Mouse (Mus musculus): ENCODE measurements around the gene Srcin1. TPM values are rescaled to one million over a fixed set of nuclear protein-coding genes. Genes with fewer than 3 reads are reported as not detected.
A peak's percentile ranks its signal among the peaks of the same experiment; 100 is the strongest.

Gene Srcin1
- total RNA-seq, 2 experiments from 2014 or later: not detected

DNA sequence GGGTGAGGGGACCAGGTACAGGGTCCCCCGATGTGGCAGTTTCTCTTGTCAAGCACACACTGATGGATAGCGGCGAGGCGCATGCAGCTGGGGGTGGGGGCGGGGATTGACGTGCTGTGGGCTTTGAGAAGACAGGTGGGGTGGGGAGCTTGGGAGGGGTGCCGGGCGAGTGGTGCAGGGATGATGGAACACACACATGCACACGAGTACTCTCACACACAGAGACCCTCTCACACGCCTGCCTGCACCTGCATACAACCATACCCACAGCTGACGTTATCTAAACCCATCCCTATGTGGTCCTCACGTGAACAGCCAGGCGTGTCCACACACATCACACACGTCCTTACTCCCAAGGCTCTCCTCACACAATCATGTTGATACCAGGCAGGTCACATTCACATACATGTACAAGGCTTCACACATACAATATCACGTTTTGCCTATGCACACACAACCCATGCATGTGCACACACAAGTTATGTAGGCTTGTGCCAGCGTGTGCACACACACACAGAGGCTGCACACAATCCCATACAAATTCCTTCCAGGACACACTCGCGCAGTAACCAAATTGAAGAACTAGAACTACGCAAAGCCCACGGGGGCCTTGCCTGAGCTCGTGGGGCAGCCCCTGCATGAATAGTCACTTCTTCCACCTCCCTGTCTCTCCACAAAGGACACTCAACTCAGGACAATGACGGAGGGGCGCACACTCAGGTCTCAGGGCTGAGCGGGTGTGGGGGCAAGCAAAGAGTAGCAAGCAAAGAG, 66.1 kb downstream of the Srcin1 start:
- ATAC-seq (replicated peaks; ENCODE audit: poor library complexity): no peak

DNA sequence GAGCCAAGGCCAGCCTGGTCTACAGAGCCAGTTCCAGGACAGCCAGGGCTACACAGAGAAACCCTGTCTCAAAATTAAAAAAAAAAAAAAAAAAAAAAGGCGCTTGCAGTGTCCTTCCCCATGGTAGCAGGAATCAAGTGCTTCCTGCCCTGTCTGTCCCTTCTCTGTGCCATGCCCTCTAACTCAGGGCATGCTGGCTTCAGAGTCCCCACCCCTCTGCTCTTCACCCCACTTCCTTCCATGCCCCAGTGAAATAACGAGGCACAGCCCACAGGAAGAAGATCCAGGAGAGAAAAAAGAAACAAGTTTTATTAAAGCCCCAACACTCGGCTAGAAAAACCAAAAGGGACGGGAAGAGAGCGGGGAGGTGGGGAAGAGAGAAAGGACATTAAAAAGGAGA, 66.9 kb downstream of the Srcin1 start:
- ATAC-seq (replicated peaks; ENCODE audit: poor library complexity): peak; percentile 49

DNA sequence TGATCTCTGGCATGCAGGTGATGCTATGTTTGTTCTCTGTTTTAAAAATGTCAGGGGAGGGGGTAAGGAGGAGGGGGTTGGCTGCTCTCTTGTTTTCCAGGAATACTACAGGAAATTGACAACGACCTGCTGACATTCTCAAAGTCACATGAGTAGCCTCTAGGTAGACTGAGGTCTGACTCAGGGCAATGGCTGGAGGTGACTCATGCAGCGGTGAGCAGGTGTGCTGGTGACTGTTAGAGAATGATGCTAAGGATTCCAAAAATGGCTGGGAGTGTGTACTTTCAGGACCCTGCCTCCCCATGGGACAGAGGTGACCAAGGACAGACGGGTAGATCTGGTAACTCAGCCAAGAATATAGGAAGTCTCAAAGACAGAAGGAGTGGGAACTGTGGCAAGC, 67.8 kb downstream of the Srcin1 start:
- no peak for ATAC-seq (replicated peaks; ENCODE audit: poor library complexity)

DNA sequence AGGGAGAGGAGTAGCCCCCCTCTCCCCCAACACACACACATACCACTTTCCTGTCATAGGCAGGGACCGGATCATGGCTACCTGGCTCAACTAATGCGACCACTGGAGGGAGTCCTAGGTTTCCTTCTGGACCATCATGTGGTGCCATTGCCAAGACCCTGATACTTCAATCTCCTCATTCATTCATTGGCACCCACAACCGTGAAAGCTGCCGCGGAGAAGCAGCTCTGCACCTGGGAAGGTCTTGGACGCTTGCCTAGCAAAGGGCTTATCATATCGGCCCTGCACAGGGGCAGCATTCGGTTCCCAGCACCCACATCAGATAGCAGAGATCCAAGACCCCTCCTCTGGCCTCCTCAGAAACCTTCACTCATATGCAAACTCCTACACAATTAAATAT, 69.7 kb downstream of the Srcin1 start:
- ATAC-seq (replicated peaks; ENCODE audit: poor library complexity): no peak

DNA sequence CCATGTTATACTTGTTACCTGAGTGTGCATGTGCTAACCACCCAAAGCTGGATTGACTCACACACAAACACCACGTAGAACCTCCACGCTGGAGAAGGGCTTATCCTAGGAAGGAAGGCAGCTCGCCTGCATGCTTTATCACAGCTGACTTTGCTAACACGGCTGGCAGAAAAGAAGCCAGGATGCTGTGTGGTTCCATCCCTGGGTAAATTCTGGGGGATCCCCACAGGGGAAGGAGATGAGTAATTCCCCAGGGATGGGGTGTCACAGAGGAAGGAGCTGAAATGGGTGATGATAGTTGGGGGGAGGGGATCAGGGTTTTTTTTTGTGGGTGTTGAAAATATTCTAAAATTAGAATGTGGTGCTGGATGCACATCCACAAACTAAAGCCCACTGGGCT, 70.2 kb downstream of the Srcin1 start:
- ATAC-seq (replicated peaks; ENCODE audit: poor library complexity): no peak

DNA sequence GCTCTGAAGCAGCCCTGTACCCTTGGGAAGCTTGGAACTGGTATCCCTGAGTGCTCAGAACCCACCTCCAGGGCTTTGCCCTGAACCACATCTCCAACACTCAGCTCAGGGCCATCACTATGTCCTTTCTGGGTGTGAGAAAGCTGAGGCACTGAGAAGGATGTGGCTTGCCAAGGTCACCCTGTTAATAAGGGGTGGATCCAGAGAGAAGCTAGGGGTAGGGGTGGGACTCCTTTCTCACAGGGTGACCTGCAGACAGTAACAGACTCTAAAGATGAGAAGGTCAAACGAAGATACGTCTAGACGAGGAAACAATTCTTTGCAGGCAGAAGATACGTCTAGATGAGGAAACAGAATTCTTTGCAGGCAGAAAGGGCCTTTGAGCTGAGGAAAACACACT, 73.1 kb downstream of the Srcin1 start:
- ATAC-seq (replicated peaks; ENCODE audit: poor library complexity): no peak

DNA sequence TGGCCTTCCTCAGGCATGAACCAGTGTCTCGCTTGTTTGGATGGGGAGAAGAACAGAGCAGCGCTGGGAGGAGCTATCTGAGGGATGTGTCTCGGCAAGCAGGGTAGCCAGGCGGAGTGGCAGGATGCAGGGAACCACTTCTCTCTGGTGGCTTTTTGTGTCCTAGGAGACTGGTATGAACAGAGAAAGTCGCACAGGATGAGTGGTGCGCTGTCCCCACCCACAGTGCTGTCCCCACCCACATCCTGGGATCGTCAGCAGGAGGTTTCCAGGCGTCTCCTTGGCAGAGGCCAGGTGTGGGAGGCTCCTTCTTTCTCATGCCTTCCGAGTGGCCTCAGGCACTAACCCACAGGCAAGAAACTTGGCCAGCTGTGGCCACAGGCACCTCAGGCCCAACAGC, 73.6 kb downstream of the Srcin1 start:
- no peak for ATAC-seq (replicated peaks; ENCODE audit: poor library complexity)

DNA sequence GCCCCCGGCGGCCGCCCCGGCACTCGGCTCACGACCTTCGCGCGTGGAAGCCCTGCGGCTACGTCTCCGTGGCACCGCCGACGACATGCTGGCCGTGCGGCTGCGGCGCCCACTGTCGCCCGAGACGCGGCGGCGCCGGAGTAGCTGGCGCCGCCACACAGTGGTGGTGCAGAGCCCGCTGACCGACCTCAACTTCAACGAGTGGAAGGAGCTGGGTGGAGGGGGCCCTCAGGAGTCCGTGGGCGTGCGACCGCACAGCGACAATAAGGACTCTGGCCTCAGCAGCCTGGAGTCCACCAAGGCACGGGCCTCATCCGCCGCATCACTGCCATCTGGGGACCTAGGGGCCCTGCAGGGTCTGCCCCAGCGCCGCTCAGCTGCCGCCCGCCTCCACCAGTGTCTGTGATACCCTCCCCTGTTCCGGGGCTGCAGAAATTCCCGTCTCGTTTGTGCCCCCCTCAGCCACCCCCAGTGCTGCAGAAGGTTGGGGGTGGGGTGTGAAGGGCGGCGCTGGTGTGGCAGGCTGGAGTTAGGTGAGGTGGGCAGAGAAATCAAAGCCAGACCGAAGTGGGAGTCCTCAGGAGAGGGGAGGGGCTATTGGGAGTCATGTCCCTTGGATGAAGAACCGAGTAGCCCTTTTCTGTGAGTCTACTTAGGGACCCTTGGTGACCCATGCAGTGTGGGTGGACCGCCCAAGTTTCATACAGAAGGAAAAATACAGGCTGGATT, 75.1 kb downstream of the Srcin1 start:
- no peak for ATAC-seq (replicated peaks; ENCODE audit: poor library complexity)

DNA sequence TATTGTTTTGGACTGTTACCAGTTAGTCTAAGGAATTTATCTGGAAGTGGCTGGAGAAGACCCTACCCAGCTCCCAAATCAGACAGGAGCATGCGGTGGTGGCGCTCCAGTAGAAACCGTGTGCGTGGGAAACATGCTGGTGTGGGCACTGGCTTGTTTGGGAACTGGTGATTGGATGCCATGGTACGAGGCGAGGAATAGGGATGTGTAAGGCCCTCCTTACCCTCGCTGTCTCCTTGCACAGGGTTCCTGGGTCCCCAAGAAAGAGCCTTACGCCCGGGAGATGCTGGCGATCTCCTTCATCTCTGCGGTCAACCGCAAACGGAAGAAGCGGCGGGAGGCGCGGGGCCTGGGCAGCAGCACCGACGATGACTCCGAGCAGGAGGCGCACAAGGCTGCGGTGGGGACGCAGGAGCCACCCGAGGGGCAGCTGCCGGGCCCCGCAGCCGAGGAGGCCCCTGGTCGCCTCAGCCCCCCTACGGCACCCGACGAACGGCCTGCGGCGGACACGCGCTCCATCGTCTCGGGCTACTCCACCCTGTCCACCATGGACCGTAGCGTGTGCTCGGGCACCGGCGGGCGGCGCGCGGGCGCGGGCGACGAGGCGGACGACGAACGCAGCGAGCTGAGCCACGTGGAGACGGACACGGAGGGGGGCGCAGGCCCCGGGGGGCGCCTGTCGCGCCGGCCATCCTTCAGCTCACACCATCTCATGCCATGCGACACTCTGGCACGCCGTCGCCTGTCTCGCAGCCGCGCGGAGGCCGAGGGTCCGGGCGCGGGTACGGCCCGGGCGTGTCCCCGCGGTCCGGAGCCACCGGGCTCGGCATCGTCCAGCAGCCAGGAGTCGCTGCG, 75.9 kb downstream of the Srcin1 start, which contains the start of gene 4933428G20Rik:
TSS of gene 4933428G20Rik (minus strand) at position 476 of the 855 bp plus-strand sequence.
- no peak for ATAC-seq (replicated peaks; ENCODE audit: poor library complexity)

DNA sequence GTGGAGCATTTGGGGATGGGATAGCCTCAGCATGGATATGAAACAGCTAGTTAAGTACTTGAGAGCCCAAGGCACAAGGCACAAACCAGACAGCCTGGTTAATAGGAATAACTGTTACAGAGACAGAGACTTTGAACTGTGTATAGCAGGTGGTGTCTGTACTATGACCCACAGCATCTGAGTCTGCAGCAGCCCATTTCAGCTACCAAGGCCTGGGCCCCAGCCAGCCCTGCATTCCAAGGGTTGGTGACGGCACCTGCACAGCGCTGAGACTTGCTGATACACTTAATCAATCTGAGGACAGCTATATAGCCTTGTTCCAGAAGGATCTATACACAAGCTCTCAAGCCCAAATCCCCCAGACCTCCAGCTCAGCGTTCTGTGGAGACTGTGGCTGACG, 78.4 kb downstream of the Srcin1 start:
- no peak for ATAC-seq (replicated peaks; ENCODE audit: poor library complexity)

DNA sequence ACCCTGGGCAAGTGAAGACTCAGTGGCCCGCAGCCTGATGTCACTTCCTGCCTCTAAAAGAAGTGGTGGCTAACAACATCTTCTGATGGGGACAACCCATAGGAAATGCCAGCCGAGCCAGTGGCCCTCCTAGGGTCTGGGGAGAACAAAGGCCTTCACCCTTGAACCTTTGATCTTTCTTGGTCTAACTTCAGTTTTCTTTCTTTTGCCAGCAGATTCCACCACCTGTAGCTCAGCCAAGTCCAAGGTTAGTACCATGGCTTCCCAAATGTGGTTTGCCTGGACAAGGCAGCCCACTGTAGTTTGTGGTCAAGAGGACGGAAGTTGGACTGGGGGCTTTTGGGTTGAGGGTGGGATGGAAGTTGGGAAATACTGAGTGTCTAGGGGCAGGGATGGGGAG, 83.2 kb downstream of the Srcin1 start:
- ATAC-seq (replicated peaks; ENCODE audit: poor library complexity): no peak

DNA sequence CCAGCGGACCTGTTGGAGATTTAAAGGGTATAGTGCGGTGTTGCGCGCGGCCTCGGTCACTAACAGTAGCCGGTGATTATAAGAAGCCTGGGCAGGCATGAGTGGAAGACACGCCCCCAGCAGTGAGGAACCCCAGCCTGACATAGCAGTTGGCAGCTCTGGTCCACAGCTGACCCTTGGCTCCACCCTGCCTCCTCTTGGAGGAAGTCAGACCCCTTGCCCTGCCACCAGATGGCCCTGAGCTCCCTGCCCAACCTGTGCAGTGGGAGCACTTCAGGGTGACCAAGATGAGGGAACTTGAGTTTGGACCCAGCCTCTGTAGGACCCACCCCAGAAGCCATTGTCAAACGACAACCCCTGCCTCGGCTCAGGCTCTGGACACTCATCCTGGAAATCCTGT, 84.3 kb downstream of the Srcin1 start:
- ATAC-seq (replicated peaks; ENCODE audit: poor library complexity): no peak

DNA sequence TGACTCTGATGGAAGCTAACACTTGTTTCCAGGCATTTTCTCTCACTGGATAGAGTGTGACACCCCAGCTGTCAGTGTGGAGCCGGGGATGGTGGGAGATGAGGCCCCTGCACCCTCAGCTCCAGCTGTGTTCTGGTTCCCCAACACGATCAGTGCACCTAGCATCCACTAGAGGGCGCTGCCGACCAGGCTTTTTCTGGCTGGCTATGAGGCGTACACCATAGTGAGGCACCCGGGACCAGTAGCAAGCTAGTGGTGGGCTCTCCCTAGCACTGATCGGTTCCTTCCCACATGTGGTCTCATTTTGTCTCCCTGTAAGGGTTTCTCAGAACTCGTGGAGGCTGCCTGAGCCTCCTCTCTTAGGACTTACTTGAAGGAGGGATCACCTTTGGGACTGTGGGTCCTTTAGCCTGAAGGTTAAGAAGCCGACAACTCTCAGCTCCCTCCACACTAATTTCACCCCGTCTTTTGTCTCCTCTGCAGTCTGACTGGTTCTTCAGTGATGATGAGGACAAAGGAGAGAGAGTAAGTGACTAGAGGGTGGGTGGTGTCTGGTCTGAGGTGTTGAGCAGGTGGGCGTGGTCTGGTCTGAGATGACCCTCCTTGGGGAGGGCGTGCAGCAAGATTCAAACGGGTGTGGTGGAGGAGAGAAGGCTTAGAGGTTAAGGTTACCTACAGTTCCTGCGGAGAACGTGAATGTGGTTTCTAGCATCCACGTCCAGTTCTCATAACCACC, 86.2 kb downstream of the Srcin1 start:
- peak; percentile 93 for ATAC-seq (replicated peaks; ENCODE audit: poor library complexity)

DNA sequence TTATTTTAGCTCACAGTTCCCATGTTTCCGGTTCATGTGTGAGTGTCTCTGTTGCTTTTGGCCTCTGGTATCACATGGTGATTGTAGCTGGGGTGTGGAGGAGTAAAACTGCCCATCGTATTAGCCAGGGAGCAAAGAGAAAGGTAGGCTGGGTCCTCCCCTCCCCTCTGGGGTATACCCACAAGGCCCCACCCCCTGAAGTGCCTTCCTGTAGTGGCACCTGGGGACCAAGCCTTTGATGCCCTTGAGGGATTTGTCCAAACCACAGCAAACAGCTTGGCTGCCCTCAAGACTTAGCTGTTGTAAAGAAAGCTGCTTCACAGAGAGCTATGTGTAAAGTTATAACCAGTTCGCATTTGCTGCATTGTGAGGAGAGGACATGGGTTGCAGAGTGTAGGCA, 88.3 kb downstream of the Srcin1 start:
- ATAC-seq (replicated peaks; ENCODE audit: poor library complexity): no peak

DNA sequence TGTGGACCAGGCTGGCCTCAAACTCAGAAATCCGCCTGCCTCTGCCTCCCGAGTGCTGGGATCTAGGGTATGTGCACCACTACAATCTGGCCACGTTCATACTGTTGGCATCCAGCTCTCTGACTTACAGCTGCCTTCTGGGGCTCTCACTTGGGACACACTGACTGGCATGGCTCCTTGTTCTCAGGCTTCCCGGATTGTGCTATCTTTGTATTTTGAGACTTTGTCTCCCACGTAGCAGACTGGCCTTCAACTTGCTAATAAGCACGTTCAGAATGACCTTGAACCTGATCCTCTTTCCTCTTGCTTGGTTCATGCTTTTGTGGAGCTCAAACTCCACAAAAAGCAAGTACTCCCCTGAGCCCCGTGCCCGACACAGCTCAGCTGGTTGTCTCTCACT, 90.3 kb downstream of the Srcin1 start:
- no peak for ATAC-seq (replicated peaks; ENCODE audit: poor library complexity)

DNA sequence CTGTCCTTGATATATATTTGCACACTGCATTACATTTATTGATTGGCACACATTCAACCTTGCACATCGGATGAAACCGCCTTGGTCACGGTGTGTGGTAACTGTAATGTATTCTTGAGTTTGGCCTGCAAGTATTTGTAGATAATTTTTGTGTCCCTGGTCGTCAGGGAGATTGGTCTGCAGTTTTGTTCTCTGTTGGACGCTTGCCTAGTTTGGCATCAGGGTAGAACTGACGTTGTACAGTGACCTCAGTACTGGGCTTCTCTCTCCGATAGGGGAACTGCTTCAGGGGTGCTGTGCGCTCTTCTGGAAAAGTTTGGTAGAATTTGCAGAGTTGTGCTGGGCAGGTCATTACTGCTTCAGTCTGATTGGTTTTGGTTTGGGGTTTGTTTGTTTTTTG, 96.2 kb downstream of the Srcin1 start:
- ATAC-seq (replicated peaks; ENCODE audit: poor library complexity): no peak

DNA sequence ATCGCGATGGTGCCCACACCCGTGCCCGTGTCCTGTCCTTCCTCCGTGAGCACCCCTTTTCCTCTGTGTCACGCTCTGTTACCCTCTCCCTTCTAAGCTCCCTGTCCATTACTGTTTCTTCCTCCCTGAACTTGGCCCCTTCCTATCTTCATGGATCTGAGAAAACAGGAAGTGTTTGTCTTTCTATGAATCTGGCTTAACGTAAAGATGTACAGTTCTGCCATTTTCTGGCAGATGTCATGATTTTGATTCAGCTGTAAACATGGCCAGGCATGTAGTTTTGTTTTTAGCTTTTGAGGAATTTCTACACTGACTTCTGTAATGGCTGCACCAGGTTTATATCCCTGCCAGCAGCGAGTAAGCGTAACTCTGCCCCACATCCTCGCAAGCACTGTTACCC, 96.9 kb downstream of the Srcin1 start:
- ATAC-seq (replicated peaks; ENCODE audit: poor library complexity): no peak

DNA sequence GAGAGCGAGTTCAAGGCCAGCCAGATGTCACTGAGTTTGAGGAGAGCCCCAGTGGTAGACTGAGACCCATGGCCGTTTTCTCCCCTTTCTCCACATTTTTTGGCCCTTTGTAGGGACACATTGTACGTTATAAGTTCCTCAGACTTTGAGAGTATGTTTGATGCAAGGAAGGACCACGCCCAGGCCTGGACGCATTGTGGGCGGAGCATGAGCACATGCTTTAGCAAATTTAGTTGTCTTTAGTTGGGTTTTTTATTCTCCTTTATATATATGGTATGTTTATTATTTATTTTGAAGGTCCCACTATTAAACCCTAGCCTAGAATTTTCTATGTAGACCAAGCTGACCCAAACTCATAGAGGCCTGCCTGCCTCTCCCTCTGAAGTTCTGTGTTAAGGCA, 97.6 kb downstream of the Srcin1 start:
- no peak for ATAC-seq (replicated peaks; ENCODE audit: poor library complexity)

DNA sequence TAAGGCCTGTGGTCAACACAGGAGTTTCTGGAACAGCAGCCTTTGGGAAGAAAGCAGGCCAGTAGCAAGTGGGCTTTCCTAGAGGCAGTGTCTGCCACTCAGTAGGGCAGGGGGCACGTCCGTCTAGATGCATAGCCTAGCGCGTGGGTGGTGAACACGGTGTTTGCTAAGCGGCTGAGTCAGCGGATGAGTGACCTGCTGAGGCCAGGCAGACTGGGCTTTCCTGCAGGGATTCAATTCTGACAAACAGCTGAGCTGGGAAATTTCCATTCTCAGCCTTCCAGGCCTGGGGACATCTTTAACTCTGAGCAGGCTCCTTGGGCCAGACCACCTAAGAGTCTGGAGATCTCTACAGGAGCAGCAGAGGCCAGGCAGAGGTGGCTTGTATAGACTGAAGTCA, 98.6 kb downstream of the Srcin1 start:
- no peak for ATAC-seq (replicated peaks; ENCODE audit: poor library complexity)

DNA sequence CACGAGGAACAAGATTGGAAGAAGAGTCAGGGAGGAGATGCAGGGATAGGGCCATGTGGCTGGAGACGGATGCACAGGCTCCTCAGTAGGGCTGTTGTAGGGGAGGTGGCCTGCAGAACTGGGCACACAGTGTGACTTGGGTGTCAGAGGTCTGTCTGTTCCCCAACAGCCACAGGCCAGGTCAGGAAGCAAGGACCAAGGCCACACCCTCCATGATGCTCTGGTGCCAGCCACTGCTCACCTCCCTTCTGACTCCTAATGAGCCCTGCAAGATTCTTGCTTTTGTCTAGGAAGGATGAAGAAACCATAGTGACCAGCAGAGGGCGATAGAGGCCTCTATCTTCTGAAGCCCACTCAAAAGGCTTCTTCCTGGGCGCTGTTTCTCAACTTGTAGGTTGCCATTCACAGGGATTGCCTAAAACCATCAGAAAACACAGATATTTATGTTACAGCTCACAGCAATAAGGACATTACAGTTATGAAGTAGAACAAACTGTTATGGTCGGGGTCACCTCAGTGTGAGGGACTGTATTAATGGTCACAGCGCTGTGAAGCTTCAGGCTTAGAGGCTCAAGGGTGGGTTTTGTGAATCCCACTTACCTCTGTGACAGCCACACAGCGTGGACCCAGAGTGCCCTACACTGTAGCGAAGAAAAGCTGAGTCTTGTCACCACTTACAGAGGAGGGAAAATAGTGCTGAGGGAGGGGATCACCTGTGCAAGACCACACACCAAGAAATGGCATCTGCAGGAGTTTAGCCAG, 99.5 kb downstream of the Srcin1 start:
- ATAC-seq (replicated peaks; ENCODE audit: poor library complexity): peak; percentile 83

All from megakaryocyte progenitor cell, adult 5-6 weeks (primary cell).